Mouse (Mus musculus) erythroblast, embryonic 14.5 days (primary cell): ENCODE data around the gene Phf7.

ENCODE experiments used
- GATA1 ChIP-seq: IDR thresholded peaks from 2 replicates; pipeline ENCODE4 v1.6.1; 2012; ENCODE audit warnings: low read length, inconsistent platforms, mixed read lengths
- TAL1 ChIP-seq: IDR thresholded peaks from 3 replicates; pipeline ENCODE4 v1.6.1; 2012; ENCODE audit warnings: low read length, inconsistent platforms, mixed read lengths

DNA sequence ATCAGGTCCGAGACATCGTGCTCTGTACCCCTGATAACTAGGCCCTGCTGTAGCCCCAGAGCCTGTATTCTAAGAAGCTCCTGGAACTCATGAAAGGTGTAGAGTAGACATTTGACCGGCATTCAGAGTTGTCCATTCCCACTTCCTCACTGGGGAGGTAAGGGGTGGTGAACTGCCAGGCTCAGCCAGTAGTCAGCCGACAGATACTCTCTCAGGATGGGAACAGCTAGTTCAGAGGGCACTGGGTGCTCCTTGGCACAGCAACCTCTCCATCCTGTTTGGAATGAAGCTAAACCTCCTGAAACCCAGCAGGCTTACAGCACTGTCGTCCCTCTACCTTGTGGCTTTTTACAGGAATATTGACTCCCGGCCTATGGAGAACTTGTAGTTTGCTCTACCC is 39.3 kb downstream of the Phf7 start:
- TF ChIP-seq GATA1 (no peak), TAL1 (no peak)
